In genomic region chr14:115831219-115831755, GRCm38 (mm10) we compare ENCODE assay signal across 9 mouse cellular contexts.
DNase-seq lines count a peak whose midpoint lies in the region; ATAC-seq and TF ChIP-seq lines count a peak whose summit lies in the region.
"Had no signal": no experiment of that assay in that cellular context is flagged by ENCODE, and none has a peak within 500 bp of the region (broad histone marks: within the 10 kb centered on the region; RNA-seq: fewer than 3 reads in every experiment).

No protein-coding gene starts in this region.

- H3K27me3 ChIP-seq in kidney, embryonic 16.5 days (ENCODE audit: insufficient read depth, low read length): no peaks in the 10 kb centered on the region
- no peaks in the 10 kb centered on the region for H3K27me3 ChIP-seq in limb, embryonic 14.5 days (ENCODE audit: control insufficient read depth, insufficient read depth, low read length)
- H3K27me3 ChIP-seq in neural tube, embryonic 12.5 days (replicated peaks): no peaks in the 10 kb centered on the region
- H3K27me3 ChIP-seq: heart, embryonic 13.5 days had no signal

- H3K4me2 ChIP-seq in kidney, embryonic 16.5 days (replicated peaks; ENCODE audit: low read depth, low read length): no peak overlapping the region
- no peak overlapping the region for H3K4me2 ChIP-seq in limb, embryonic 14.5 days (replicated peaks; ENCODE audit: low read depth, low read length, severe bottlenecking)
- no peak overlapping the region for H3K4me2 ChIP-seq in neural tube, embryonic 12.5 days (replicated peaks)
- H3K4me2 ChIP-seq: heart, embryonic 13.5 days had no signal

- no peaks in the 10 kb centered on the region for H3K4me1 ChIP-seq in kidney, embryonic 16.5 days (ENCODE audit: insufficient read depth, low read length)
- H3K4me1 ChIP-seq in limb, embryonic 14.5 days (ENCODE audit: control insufficient read depth, insufficient read depth, low read length): no peaks in the 10 kb centered on the region
- no peaks in the 10 kb centered on the region for H3K4me1 ChIP-seq in neural tube, embryonic 12.5 days
- H3K4me1 ChIP-seq: heart, embryonic 13.5 days had no signal

- H3K4me3 ChIP-seq in kidney, embryonic 16.5 days (ENCODE audit: low read length): no peak overlapping the region
- H3K4me3 ChIP-seq in limb, embryonic 14.5 days (replicated peaks; ENCODE audit: low read length): no peak overlapping the region
- H3K4me3 ChIP-seq in neural tube, embryonic 12.5 days: no peak overlapping the region
- H3K4me3 ChIP-seq: heart, embryonic 13.5 days had no signal

- H3K27ac ChIP-seq in kidney, embryonic 16.5 days (ENCODE audit: low read length): no peak overlapping the region
- H3K27ac ChIP-seq in limb, embryonic 14.5 days (replicated peaks; ENCODE audit: low read depth, low read length): no peak overlapping the region
- H3K27ac ChIP-seq in neural tube, embryonic 12.5 days: no peak overlapping the region
- H3K27ac ChIP-seq: heart, embryonic 13.5 days had no signal

- no peak overlapping the region for H3K9ac ChIP-seq in kidney, embryonic 16.5 days (replicated peaks; ENCODE audit: low read length)
- H3K9ac ChIP-seq in limb, embryonic 14.5 days (ENCODE audit: low read depth, low read length, severe bottlenecking): no peak overlapping the region
- H3K9ac ChIP-seq in neural tube, embryonic 12.5 days: no peak overlapping the region
- H3K9ac ChIP-seq: heart, embryonic 13.5 days had no signal

- TF ChIP-seq POLR2A in limb, embryonic 14.5 days (IDR thresholded peaks at IDR 0.05; ENCODE audit: borderline replicate concordance, extremely low read depth, insufficient read depth, insufficient read length): no peak

- WGBS in kidney, embryonic 16.5 days: 0% methylated on average over 7 of the region's 7 CpGs
- WGBS in limb, embryonic 14.5 days: 0% methylated on average over 7 of the region's 7 CpGs
- under 1% methylated on average over 7 of the region's 7 CpGs for WGBS in neural tube, embryonic 12.5 days

- H3K36me3 ChIP-seq in kidney, embryonic 16.5 days (ENCODE audit: insufficient read depth, low read length): no peaks in the 10 kb centered on the region
- H3K36me3 ChIP-seq in limb, embryonic 14.5 days (ENCODE audit: control insufficient read depth, insufficient read depth, low read length): no peaks in the 10 kb centered on the region
- H3K36me3 ChIP-seq in neural tube, embryonic 12.5 days: no peaks in the 10 kb centered on the region
- H3K36me3 ChIP-seq: heart, embryonic 13.5 days had no signal

- DNase-seq in 416B (ENCODE audit: low read depth) (peak; percentile 65), MEL-GATA-1-ER (ENCODE audit: extremely low read depth, low read depth) (peak; percentile 18)
- peak; percentile 86 to 89 for DNase-seq in cerebellum, postnatal 10 days
- DNase-seq in frontal cortex, postnatal 25 days (ENCODE audit: low spot score in 2 of 2): peak; percentile 66 to 77
- peak; percentile 80 for DNase-seq in limb, embryonic 14.5 days (ENCODE audit: low spot score)
- peak; percentile 66 for DNase-seq in thymus, postnatal 4 days

- peak; percentile 42; the same call in 1 of the 2 replicates for ATAC-seq in kidney, embryonic 16.5 days (ENCODE audit: low FRiP score, low TSS enrichment)
- no peak for ATAC-seq in limb, embryonic 14.5 days (ENCODE audit: low FRiP score, low read depth)
- peak; percentile 48; the same call in 1 of the 2 replicates for ATAC-seq in neural tube, embryonic 12.5 days (ENCODE audit: low FRiP score, low read depth)

- H3K9me3 ChIP-seq in kidney, embryonic 16.5 days (ENCODE audit: low read length): no peaks in the 10 kb centered on the region
- no peaks in the 10 kb centered on the region for H3K9me3 ChIP-seq in limb, embryonic 14.5 days (ENCODE audit: control insufficient read depth, low read length)
- no peaks in the 10 kb centered on the region for H3K9me3 ChIP-seq in neural tube, embryonic 12.5 days
- H3K9me3 ChIP-seq: heart, embryonic 13.5 days had no signal

Comparison
In these comparisons a context has a peak if more than half of its experiments do, and no peak if none do; other contexts are left out.
1. DNase-seq: peak in every context shown above with its lines; median percentile 88 in cerebellum, postnatal 10 days; 80 in limb, embryonic 14.5 days; 72 in frontal cortex, postnatal 25 days; 66 in thymus, postnatal 4 days; 65 in 416B; 18 in MEL-GATA-1-ER.